Mouse (Mus musculus) heart, embryonic 16.5 days (tissue): ENCODE measurements around the gene Gpx3. TPM values are rescaled to one million over a fixed set of nuclear protein-coding genes. Genes with fewer than 3 reads are reported as not detected.

ENCODE experiments used
- ATAC-seq: fragments of 200-750 bp; cut with Nextera tagmentation; replicated peaks from 2 replicates; pipeline ENCODE4 v1.8.0; 2017; ENCODE audit warnings: moderate number of reproducible peaks; ENCODE audit not compliant: insufficient read depth, low FRiP score; ENCODE audit errors: extremely low read depth
- H3K27ac ChIP-seq: fragments of 300-500 bp; sonication (generic); 2 replicates; pipeline ENCODE4 v1.5.1; 2014; ENCODE audit warnings: mild to moderate bottlenecking, low read length, control low read depth, moderate library complexity
- H3K27me3 ChIP-seq: fragments of 300-500 bp; sonication (generic); 2 replicates; pipeline ENCODE4 v1.6.1; 2014; ENCODE audit warnings: low read length, mixed read lengths; ENCODE audit not compliant: control insufficient read depth, insufficient read depth
- H3K36me3 ChIP-seq: fragments of 300-500 bp; sonication (generic); 2 replicates; pipeline ENCODE4 v1.6.1; 2014; ENCODE audit not compliant: control insufficient read depth, insufficient read depth
- H3K4me1 ChIP-seq: fragments of 300-500 bp; sonication (generic); 2 replicates; pipeline ENCODE4 v1.6.1; 2014; ENCODE audit warnings: low read length, mixed read lengths; ENCODE audit not compliant: control insufficient read depth, insufficient read depth
- H3K4me2 ChIP-seq: fragments of 300-500 bp; sonication (generic); 2 replicates; pipeline ENCODE4 v1.6.1; 2014; ENCODE audit warnings: low read depth, mild to moderate bottlenecking, control low read depth, low read length
- H3K4me3 ChIP-seq: fragments of 300-500 bp; sonication (generic); 2 replicates; pipeline ENCODE4 v1.5.1; 2014; ENCODE audit warnings: mild to moderate bottlenecking, control low read depth, low read length
- H3K9ac ChIP-seq: fragments of 300-500 bp; sonication (generic); 2 replicates; pipeline ENCODE4 v1.6.1; 2014; ENCODE audit warnings: low read length, control low read depth
- H3K9me3 ChIP-seq: fragments of 300-500 bp; sonication (generic); replicated peaks from 2 replicates; pipeline ENCODE4 v1.6.1; 2016; ENCODE audit warnings: low read length; ENCODE audit not compliant: control insufficient read depth
- WGBS: fragments of 180-500 bp; shearing (Covaris S2); extraction: QIAGEN DNeasy Blood & Tissue Kit; methylation state at CpG from one replicate; pipeline ENCODE4 v1.1.7; 2014; 5-methylcytosine and 5-hydroxymethylcytosine counted together
- polyA plus RNA-seq: library from polyadenylated mRNA; unstranded; fragments of >200 nt; fragmentation: Nextera tagmentation; extraction: Ambion mirVana; gene quantifications from 2 replicates; pipeline ENCODE4 v1.2.1, GENCODE M21; 2015

The Gpx3 gene
- polyA plus RNA-seq, 1 experiment from 2014 or later = 1,022 TPM

DNA sequence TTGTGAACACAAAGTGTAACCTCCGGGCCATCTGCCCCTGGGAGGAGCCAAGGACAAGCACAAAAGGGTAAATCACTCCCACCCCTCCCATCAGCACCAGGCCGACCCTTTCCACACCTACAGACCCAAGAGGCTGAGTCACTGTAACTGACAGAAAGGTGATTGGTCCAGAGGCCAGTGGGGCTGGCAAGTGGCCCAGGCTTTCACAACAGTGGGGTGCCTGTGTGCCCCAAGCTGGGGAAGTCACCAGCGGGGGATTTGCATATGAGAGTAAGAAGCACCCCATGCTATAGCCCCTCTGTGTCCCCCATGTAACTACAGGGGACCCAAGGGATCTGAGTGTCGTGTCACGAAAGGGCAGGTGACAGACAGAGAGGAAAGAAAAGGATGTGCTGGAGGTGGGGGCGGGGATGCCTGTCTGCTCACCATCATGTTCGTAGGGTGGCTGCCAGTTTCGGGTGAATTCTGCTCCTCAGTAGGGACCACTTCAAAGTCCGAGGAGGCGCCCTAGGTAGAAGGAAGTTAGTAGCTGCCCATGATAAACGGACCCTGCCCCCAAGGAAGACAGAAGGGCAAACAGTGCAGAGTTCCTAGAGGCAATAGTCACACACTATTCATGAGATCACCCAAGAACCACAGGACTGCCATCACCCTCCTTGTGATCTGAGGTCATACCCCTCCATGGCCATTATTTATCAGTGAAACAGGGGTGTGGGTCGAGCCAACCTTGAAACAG, 34.0 kb downstream of the Gpx3 start:
- Histone ChIP-seq H3K9me3 (no peaks in the 10 kb centered on the region), H3K27ac (no peak overlapping the region), H3K4me3 (no peak overlapping the region), H3K36me3 (peaks cover 25% of the 10 kb centered on the region), H3K4me1 (peaks cover 9% of the 10 kb centered on the region), H3K4me2 (no peak overlapping the region), H3K9ac (no peak overlapping the region), H3K27me3 (no peaks in the 10 kb centered on the region)
- 26% methylated on average over 12 of the region's 12 CpGs for WGBS
- ATAC-seq = 0 out of 2 replicates have a peak, but pooled peaks have one; percentile 31

DNA sequence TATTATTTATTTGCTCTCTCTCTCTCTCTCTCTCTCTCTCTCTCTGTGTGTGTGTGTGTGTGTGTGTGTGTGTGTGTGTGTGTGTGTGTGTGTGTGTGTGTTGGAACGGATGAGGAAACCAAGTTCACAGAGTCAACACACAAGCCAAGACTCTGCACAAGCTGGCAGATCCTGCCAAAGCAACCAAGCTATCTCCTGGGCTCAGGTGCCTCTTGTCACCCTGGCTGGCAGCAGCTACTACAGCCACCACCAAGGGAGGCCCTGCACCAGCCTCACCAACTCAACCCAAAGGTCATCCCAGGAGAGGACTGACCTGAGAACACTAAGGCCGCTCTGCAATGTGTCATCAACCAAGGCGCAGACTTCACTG, 34.5 kb downstream of the Gpx3 start:
- peaks cover 9% of the 10 kb centered on the region for H3K4me1 ChIP-seq
- whole genome bisulfite sequencing = 73% methylated on average over 3 of the region's 3 CpGs
- no peak overlapping the region for H3K9ac ChIP-seq
- H3K9me3 ChIP-seq = no peaks in the 10 kb centered on the region
- no peaks in the 10 kb centered on the region for H3K27me3 ChIP-seq
- H3K4me2 ChIP-seq = no peak overlapping the region
- peaks cover 25% of the 10 kb centered on the region for H3K36me3 ChIP-seq
- no peak overlapping the region for H3K4me3 ChIP-seq
- ATAC-seq = no peak
- no peak overlapping the region for H3K27ac ChIP-seq

GRCm38 (mm10) chr11:54939501-54939900, 37.2 kb downstream of the Gpx3 start:
- ATAC-seq = no peak
- Histone ChIP-seq H3K4me1 (peaks cover 9% of the 10 kb centered on the region), H3K4me3 (no peak overlapping the region), H3K9ac (no peak overlapping the region), H3K27ac (no peak overlapping the region), H3K36me3 (peaks cover 17% of the 10 kb centered on the region), H3K4me2 (no peak overlapping the region), H3K27me3 (no peaks in the 10 kb centered on the region), H3K9me3 (no peaks in the 10 kb centered on the region)
- WGBS = 74% methylated on average over 8 of the region's 8 CpGs

DNA sequence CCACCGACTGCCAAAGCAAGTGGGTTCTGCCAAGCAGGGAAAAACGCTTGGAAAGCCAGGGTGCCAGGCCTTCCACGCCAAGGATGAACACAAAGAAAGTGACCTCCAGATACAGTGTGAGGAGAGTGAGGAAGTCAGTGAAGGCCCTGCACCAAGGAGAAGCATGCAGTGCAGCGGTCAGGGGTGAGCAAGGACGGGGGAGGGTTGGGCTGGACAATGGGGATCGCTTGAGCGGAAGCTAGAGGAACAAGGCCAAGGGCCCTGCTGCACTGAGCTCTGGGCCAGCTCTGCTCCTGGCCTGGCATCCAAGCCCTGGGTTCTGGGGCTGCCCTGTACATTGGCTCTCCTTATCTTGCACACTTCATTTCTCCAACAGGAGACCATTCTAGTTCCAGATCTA, 37.8 kb downstream of the Gpx3 start:
- Histone ChIP-seq H3K27me3 (no peaks in the 10 kb centered on the region), H3K9ac (no peak overlapping the region), H3K4me3 (no peak overlapping the region), H3K36me3 (peaks cover 17% of the 10 kb centered on the region), H3K4me1 (peaks cover 9% of the 10 kb centered on the region), H3K9me3 (no peaks in the 10 kb centered on the region), H3K4me2 (no peak overlapping the region), H3K27ac (no peak overlapping the region)
- WGBS = 81% methylated on average over 7 of the region's 7 CpGs
- no peak for ATAC-seq

DNA sequence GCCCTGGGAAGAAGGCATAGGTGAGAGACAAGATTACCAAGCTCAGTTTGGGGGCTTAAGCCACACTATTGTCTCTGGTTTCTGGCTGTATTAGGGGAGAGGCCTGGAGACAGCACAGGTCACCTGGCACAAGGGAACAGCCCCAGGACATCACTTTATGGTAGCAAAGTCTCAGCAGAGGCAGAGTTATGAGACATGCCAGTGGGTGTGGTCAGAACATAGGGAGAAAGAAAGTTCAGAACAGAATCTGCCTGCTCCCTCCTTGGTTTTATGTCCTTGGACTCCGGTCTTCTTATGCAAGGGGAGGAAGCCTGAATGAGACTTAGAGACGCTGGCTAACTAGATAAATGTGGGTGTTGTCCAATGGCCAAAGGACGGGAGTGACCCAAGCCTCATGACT, 42.4 kb downstream of the Gpx3 start:
- no peaks in the 10 kb centered on the region for H3K27me3 ChIP-seq
- no peaks in the 10 kb centered on the region for H3K4me1 ChIP-seq
- no peaks in the 10 kb centered on the region for H3K36me3 ChIP-seq
- no peak overlapping the region for H3K4me3 ChIP-seq
- no peak overlapping the region for H3K4me2 ChIP-seq
- no peak overlapping the region for H3K27ac ChIP-seq
- no peak for ATAC-seq
- H3K9me3 ChIP-seq = no peaks in the 10 kb centered on the region
- H3K9ac ChIP-seq = no peak overlapping the region
- WGBS = 87% methylated on average over 3 of the region's 3 CpGs

- 52% methylated on average over 1 of the region's 1 CpGs for WGBS
- H3K36me3 ChIP-seq = no peaks in the 10 kb centered on the region
- no peaks in the 10 kb centered on the region for H3K27me3 ChIP-seq
- no peak overlapping the region for H3K4me2 ChIP-seq
- no peak overlapping the region for H3K4me3 ChIP-seq
- no peak overlapping the region for H3K9ac ChIP-seq
- no peak for ATAC-seq
- peaks cover 15% of the 10 kb centered on the region for H3K4me1 ChIP-seq
- no peaks in the 10 kb centered on the region for H3K9me3 ChIP-seq
- H3K27ac ChIP-seq = no peak overlapping the region
Measured at GRCm38 (mm10) chr11:54949717-54950116, 47.5 kb downstream of the Gpx3 start.

DNA sequence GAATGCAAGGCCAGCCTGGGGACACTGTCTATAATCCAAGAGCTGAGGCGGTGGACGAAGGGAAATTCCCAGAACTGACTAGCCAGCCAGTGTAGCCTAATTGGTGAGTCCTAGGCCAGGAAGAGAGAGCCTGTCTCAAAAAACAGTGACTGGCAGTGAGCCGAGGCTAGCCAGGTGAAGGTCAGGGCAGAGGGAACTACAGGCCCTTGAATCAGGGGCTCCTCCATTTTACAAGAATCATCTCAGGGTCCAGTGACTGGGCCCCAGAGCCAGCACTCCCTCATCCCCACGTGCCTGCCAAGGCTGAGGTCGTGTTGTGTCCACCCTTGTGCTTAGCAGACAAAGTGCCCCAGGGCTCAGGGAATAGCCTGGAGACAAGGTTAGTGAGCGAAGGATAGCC, 48.4 kb downstream of the Gpx3 start:
- no peak for ATAC-seq
- Histone ChIP-seq H3K9me3 (no peaks in the 10 kb centered on the region), H3K27ac (no peak overlapping the region)

GRCm38 (mm10) chr11:54952651-54953050, 50.4 kb downstream of the Gpx3 start:
- Histone ChIP-seq H3K36me3 (no peaks in the 10 kb centered on the region), H3K27ac (no peak overlapping the region), H3K4me3 (no peak overlapping the region), H3K4me1 (peaks cover 20% of the 10 kb centered on the region), H3K9me3 (no peaks in the 10 kb centered on the region), H3K4me2 (no peak overlapping the region), H3K9ac (0 out of 2 replicates have a peak overlapping the region, but pooled peaks have one; percentile 2), H3K27me3 (no peaks in the 10 kb centered on the region)
- no peak for ATAC-seq
- 45% methylated on average over 6 of the region's 6 CpGs for WGBS

More for the DNA sequence above, 48.4 kb downstream of the Gpx3 start:
- Histone ChIP-seq H3K9ac (no peak overlapping the region), H3K4me2 (no peak overlapping the region), H3K27me3 (no peaks in the 10 kb centered on the region), H3K36me3 (no peaks in the 10 kb centered on the region), H3K4me3 (no peak overlapping the region), H3K4me1 (peaks cover 20% of the 10 kb centered on the region)
- 66% methylated on average over 6 of the region's 6 CpGs for WGBS

DNA sequence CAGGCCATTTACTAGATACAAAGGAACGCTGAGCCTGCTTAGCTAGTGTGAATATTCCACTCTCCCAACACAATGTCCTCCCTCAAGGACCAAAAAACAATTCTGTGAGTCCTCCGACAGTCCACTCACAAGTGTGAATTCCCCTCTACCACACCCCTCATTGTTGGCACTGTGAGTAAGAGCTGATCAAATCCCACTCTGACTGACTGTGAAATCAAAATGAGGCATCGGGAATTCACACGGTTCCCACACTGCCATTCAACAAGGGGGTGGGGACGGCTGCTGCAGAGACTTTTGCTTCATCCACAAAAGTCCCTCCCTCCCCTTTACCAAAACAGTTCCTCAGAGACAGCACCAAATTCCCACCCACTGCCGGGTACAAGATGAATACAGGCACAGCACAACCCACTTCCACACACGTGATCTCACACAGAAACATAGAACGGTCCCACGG, 51.8 kb downstream of the Gpx3 start:
- H3K4me2 ChIP-seq = no peak overlapping the region
- H3K9me3 ChIP-seq = no peaks in the 10 kb centered on the region
- H3K36me3 ChIP-seq = no peaks in the 10 kb centered on the region
- no peak overlapping the region for H3K4me3 ChIP-seq
- no peaks in the 10 kb centered on the region for H3K27me3 ChIP-seq
- 56% methylated on average over 9 of the region's 9 CpGs for WGBS
- no peak overlapping the region for H3K9ac ChIP-seq
- H3K27ac ChIP-seq = no peak overlapping the region
- no peak for ATAC-seq
- peaks cover 30% of the 10 kb centered on the region for H3K4me1 ChIP-seq
